Mouse (Mus musculus) liver, postnatal 0 days (tissue): ENCODE data around the gene Nckap1l. TPM values are rescaled to one million over a fixed set of nuclear protein-coding genes. Genes with fewer than 3 reads are reported as not detected.

Experiments used
- ATAC-seq: fragments of 200-750 bp; cut with Nextera tagmentation; 2 replicates; pipeline ENCODE4 v1.8.0; 2017; ENCODE audit warnings: mild to moderate bottlenecking, moderate library complexity
- DNase-seq: peaks from one replicate; pipeline ENCODE4 v3.0.0-alpha.2; 2016
- H3K27ac ChIP-seq: fragments of 300-500 bp; sonication (generic); 2 replicates; pipeline ENCODE4 v1.5.1; 2014; ENCODE audit warnings: antibody characterized with exemption, moderate library complexity, mild to moderate bottlenecking, low read depth
- H3K27me3 ChIP-seq: fragments of 300-500 bp; sonication (generic); 2 replicates; pipeline ENCODE4 v1.6.1; 2014; ENCODE audit warnings: low read length, control low read depth, mixed read lengths; ENCODE audit not compliant: insufficient read depth
- H3K36me3 ChIP-seq: fragments of 300-500 bp; sonication (generic); replicated peaks from 2 replicates; pipeline ENCODE4 v1.6.1; 2014; ENCODE audit warnings: mild to moderate bottlenecking, control low read depth, low read length, moderate library complexity, mixed read lengths; ENCODE audit not compliant: insufficient read depth
- H3K4me1 ChIP-seq: fragments of 300-500 bp; sonication (generic); 2 replicates; pipeline ENCODE4 v1.6.1; 2014; ENCODE audit warnings: antibody characterized with exemption, mild to moderate bottlenecking, control low read depth; ENCODE audit not compliant: insufficient read depth
- H3K4me2 ChIP-seq: fragments of 300-500 bp; sonication (generic); 2 replicates; pipeline ENCODE4 v1.6.1; 2014; ENCODE audit warnings: low read depth, mild to moderate bottlenecking, low read length, moderate library complexity, mixed read lengths
- H3K4me3 ChIP-seq: fragments of 300-500 bp; sonication (generic); 2 replicates; pipeline ENCODE4 v1.5.1; 2014; ENCODE audit warnings: low read depth, low read length
- H3K9ac ChIP-seq: fragments of 300-500 bp; sonication (generic); replicated peaks from 2 replicates; pipeline ENCODE4 v1.6.1; 2014; ENCODE audit warnings: mild to moderate bottlenecking, moderate library complexity
- H3K9me3 ChIP-seq: fragments of 300-500 bp; sonication (generic); 2 replicates; pipeline ENCODE4 v1.6.1; 2016; ENCODE audit warnings: mild to moderate bottlenecking, control low read depth, low read length, mixed read lengths
- CTCF ChIP-seq: sonication (generic); IDR thresholded peaks from 2 replicates; pipeline ENCODE4 v1.5.1; 2016; ENCODE audit warnings: antibody characterized with exemption, low read depth
- EP300 ChIP-seq: IDR thresholded peaks from 2 replicates; pipeline ENCODE4 v1.6.1; 2016; ENCODE audit warnings: antibody characterized with exemption, low read depth, mild to moderate bottlenecking
- WGBS: fragments of 180-500 bp; shearing (Covaris S2); extraction: QIAGEN DNeasy Blood & Tissue Kit; methylation state at CpG from one replicate; pipeline ENCODE4 v1.1.7; 2014; ENCODE audit not compliant: insufficient replicate concordance; 5-methylcytosine and 5-hydroxymethylcytosine counted together
- polyA plus RNA-seq: library from polyadenylated mRNA; unstranded; fragments of >200 nt; fragmentation: Nextera tagmentation; extraction: Ambion mirVana; gene quantifications from 2 replicates; pipeline ENCODE4 v1.2.1, GENCODE M21; 2015

The Nckap1l gene
- polyA plus RNA-seq, 1 experiment from 2014 or later = 6.8 TPM

- ATAC-seq (peak; percentile 52; the same call in 1 of the 2 replicates), DNase-seq (peak; percentile 10)
- no peaks in the 10 kb centered on the region for H3K4me1 ChIP-seq
- H3K4me3 ChIP-seq = no peak overlapping the region
- H3K27me3 ChIP-seq = peaks cover 24% of the 10 kb centered on the region
- no peak overlapping the region for H3K4me2 ChIP-seq
- H3K36me3 ChIP-seq = no peaks in the 10 kb centered on the region
- no peak overlapping the region for H3K9ac ChIP-seq
- no peaks in the 10 kb centered on the region for H3K9me3 ChIP-seq
- no peak for TF ChIP-seq CTCF
- no peak for TF ChIP-seq EP300
- H3K27ac ChIP-seq = peak overlapping the region; percentile 34; the same call in 1 of the 2 replicates
- 59% methylated on average over 2 of the region's 2 CpGs for WGBS
Measured at GRCm38 (mm10) chr15:103539259-103539658, 85.7 kb downstream of the Nckap1l start.

GRCm38 (mm10) chr15:103540646-103541045 lies 87.1 kb downstream of the Nckap1l start:
- H3K4me1 ChIP-seq = no peaks in the 10 kb centered on the region
- no peak overlapping the region for H3K27ac ChIP-seq
- H3K4me3 ChIP-seq = no peak overlapping the region
- TF ChIP-seq EP300 = no peak
- no peak for TF ChIP-seq CTCF
- H3K9ac ChIP-seq = no peak overlapping the region
- 46% methylated on average over 1 of the region's 1 CpGs for WGBS
- H3K36me3 ChIP-seq = no peaks in the 10 kb centered on the region
- H3K9me3 ChIP-seq = no peaks in the 10 kb centered on the region
- DNase-seq (no peak), ATAC-seq (no peak)
- no peak overlapping the region for H3K4me2 ChIP-seq
- H3K27me3 ChIP-seq = peaks cover 21% of the 10 kb centered on the region

- Histone ChIP-seq H3K9ac (no peak overlapping the region), H3K4me3 (no peak overlapping the region), H3K27me3 (peaks cover 12% of the 10 kb centered on the region), H3K4me2 (no peak overlapping the region), H3K9me3 (no peaks in the 10 kb centered on the region), H3K27ac (no peak overlapping the region), H3K36me3 (no peaks in the 10 kb centered on the region), H3K4me1 (no peaks in the 10 kb centered on the region)
- no peak for TF ChIP-seq CTCF
- TF ChIP-seq EP300 = no peak
- ATAC-seq (no peak), DNase-seq (no peak)
Measured at GRCm38 (mm10) chr15:103542526-103542925, 88.9 kb downstream of the Nckap1l start.

- H3K4me2 ChIP-seq = no peak overlapping the region
- no peak overlapping the region for H3K27ac ChIP-seq
- WGBS = 73% methylated on average over 3 of the region's 3 CpGs
- 0 out of 2 replicates have a peak, but pooled peaks have one; percentile 15 for TF ChIP-seq CTCF
- TF ChIP-seq EP300 = no peak
- no peak overlapping the region for H3K9ac ChIP-seq
- no peaks in the 10 kb centered on the region for H3K9me3 ChIP-seq
- no peaks in the 10 kb centered on the region for H3K36me3 ChIP-seq
- no peaks in the 10 kb centered on the region; the same call in 1 of the 2 replicates for H3K27me3 ChIP-seq
- no peak for DNase-seq
- no peak for ATAC-seq
- H3K4me3 ChIP-seq = no peak overlapping the region
- no peaks in the 10 kb centered on the region for H3K4me1 ChIP-seq
Measured at GRCm38 (mm10) chr15:103547983-103548382, 94.4 kb downstream of the Nckap1l start.

Other genes starting within 250 kb of the Nckap1l start
- gene Cbx5, start 214.0 kb upstream of the Nckap1l start, polyA plus RNA-seq = 19.0 and 23.3 TPM in 2 replicates
- gene Hnrnpa1, start 213.4 kb upstream of the Nckap1l start, polyA plus RNA-seq = 126 and 151 TPM in 2 replicates
- 85.8 and 89.1 TPM in 2 replicates for gene Nfe2, start 195.4 kb upstream of the Nckap1l start, polyA plus RNA-seq
- 110 and 121 TPM in 2 replicates for gene Copz1, start 181.1 kb upstream of the Nckap1l start, polyA plus RNA-seq
- 1.1 and 1.8 TPM in 2 replicates for gene Gpr84, start 143.2 kb upstream of the Nckap1l start, polyA plus RNA-seq
- gene Zfp385a, start 113.7 kb upstream of the Nckap1l start, polyA plus RNA-seq = 10.1 TPM in 2 replicates
- 15.6 and 16.0 TPM in 2 replicates for gene Itga5, start 87.0 kb upstream of the Nckap1l start, polyA plus RNA-seq
- not detected in 2 replicates for gene Gtsf1, start 23.3 kb upstream of the Nckap1l start, polyA plus RNA-seq
- not detected in 2 replicates for gene Gtsf2, start 5.3 kb upstream of the Nckap1l start, polyA plus RNA-seq
- gene Pde1b, start 49.2 kb downstream of the Nckap1l start, polyA plus RNA-seq = 0.24 and 0.62 TPM in 2 replicates
- gene Ppp1r1a, start 84.2 kb downstream of the Nckap1l start, polyA plus RNA-seq = 3.5 and 4.4 TPM in 2 replicates
- not detected in 2 replicates for gene Glycam1, start 111.3 kb downstream of the Nckap1l start, polyA plus RNA-seq